Mouse (Mus musculus): ENCODE results near the gene Osgep. TPM values are rescaled to one million over a fixed set of nuclear protein-coding genes. Genes with fewer than 3 reads are reported as not detected.
A peak's percentile ranks its signal among the peaks of the same experiment; 100 is the strongest.

Osgep gene
- polyA plus RNA-seq, 1 experiment from 2014 or later, result 119 TPM

DNA sequence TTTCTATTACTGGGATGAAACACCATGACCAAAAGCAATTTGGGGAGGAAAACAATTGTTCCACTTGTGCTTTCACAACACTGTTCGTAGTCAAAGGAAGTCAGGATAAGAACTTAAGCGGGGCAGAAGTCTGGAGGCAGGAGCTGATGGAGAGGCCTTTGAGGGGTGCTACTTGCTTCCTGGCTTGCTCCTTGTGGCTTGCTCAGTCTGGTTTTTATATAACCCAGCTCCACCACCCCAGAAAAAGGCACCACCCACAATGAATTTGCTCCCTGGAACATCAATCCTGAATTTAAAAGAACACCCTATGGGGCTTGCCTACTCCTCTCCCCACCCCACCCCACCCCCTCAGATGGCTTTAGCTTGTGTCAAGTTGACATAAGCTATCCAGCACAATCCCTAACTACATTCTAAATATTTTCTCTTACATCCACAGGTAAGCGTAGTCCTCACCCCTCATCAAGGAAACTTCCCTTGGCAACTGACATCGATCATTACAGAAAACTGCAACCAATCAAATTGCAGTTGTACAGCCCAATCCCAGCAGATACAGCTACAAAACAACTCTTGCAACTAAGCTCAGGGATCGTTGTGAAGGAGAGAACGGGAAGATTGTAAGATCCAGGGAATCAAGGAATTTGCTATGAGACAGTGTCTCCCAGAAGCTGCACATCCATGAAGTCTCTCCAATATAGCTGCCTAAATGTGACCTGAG, 48.3 kb downstream of the Osgep start:
- Histone ChIP-seq H3K27me3 (replicated peaks; ENCODE audit: control insufficient read depth, insufficient read depth, low read length) (no peaks in the 10 kb centered on the region), H3K4me2 (no peak overlapping the region), H3K4me1 (replicated peaks; ENCODE audit: control insufficient read depth, insufficient read depth, low read length) (no peaks in the 10 kb centered on the region), H3K9me3 (ENCODE audit: control insufficient read depth, low read length) (no peaks in the 10 kb centered on the region), H3K36me3 (ENCODE audit: control insufficient read depth, insufficient read depth, low read length) (no peaks in the 10 kb centered on the region), H3K9ac (ENCODE audit: low read depth, low read length) (no peak overlapping the region), H3K4me3 (ENCODE audit: low read depth, low read length) (no peak overlapping the region), H3K27ac (ENCODE audit: low read depth, low read length) (no peak overlapping the region)
- WGBS, result 81% methylated on average over 6 of the region's 6 CpGs
- no peak for DNase-seq (ENCODE audit: low spot score)
- no peak for ATAC-seq (replicated peaks; ENCODE audit: low FRiP score)

DNA sequence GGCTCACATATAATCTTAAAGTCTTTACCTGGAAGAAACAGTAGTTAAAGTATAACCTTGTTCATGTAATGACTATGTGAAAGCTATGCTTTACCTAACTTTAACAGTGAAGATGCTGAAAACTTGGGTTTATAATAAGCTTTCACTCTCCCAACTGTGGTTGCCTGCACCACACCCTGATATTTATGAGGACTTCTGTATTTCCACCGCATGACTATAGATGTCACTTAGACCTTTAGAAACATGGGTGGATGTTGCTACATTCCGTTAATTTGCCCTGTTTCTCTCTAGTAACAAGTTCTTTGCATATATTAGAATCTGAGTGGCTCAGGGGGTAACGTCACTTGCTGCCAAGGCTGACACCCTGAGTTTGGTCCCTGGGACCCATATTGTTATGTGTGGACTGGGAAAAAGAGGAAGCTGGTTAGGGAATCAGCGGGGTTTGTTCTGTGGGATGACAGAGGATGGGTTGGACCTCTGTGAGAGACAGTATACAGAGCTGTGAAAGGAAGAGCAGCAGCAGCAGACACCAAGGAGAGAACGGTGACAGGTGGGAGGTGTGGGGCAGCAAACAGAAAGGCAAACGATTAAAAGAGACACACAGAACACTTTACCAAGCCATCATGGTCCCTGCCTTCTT, 49.0 kb downstream of the Osgep start:
- Histone ChIP-seq H3K9ac (ENCODE audit: low read depth, low read length) (no peak overlapping the region), H3K27ac (ENCODE audit: low read depth, low read length) (no peak overlapping the region), H3K27me3 (replicated peaks; ENCODE audit: control insufficient read depth, insufficient read depth, low read length) (no peaks in the 10 kb centered on the region), H3K4me1 (replicated peaks; ENCODE audit: control insufficient read depth, insufficient read depth, low read length) (no peaks in the 10 kb centered on the region), H3K4me2 (no peak overlapping the region), H3K4me3 (ENCODE audit: low read depth, low read length) (no peak overlapping the region), H3K9me3 (ENCODE audit: control insufficient read depth, low read length) (no peaks in the 10 kb centered on the region), H3K36me3 (ENCODE audit: control insufficient read depth, insufficient read depth, low read length) (no peaks in the 10 kb centered on the region)
- DNase-seq (ENCODE audit: low spot score), result no peak
- no peak for ATAC-seq (replicated peaks; ENCODE audit: low FRiP score)
- WGBS, result 68% methylated on average over 6 of the region's 6 CpGs

GRCm38 (mm10) chr14:50875175-50875574, 49.5 kb downstream of the Osgep start:
- H3K9me3 ChIP-seq (ENCODE audit: control insufficient read depth, low read length), result no peaks in the 10 kb centered on the region
- WGBS, result 84% methylated on average over 3 of the region's 3 CpGs
- no peak overlapping the region for H3K27ac ChIP-seq (ENCODE audit: low read depth, low read length)
- DNase-seq (ENCODE audit: low spot score), result no peak
- ATAC-seq (replicated peaks; ENCODE audit: low FRiP score), result no peak
- H3K27me3 ChIP-seq (replicated peaks; ENCODE audit: control insufficient read depth, insufficient read depth, low read length), result no peaks in the 10 kb centered on the region
- H3K4me1 ChIP-seq (replicated peaks; ENCODE audit: control insufficient read depth, insufficient read depth, low read length), result no peaks in the 10 kb centered on the region
- no peak overlapping the region for H3K9ac ChIP-seq (ENCODE audit: low read depth, low read length)
- no peak overlapping the region for H3K4me3 ChIP-seq (ENCODE audit: low read depth, low read length)
- no peak overlapping the region for H3K4me2 ChIP-seq
- no peaks in the 10 kb centered on the region for H3K36me3 ChIP-seq (ENCODE audit: control insufficient read depth, insufficient read depth, low read length)

DNA sequence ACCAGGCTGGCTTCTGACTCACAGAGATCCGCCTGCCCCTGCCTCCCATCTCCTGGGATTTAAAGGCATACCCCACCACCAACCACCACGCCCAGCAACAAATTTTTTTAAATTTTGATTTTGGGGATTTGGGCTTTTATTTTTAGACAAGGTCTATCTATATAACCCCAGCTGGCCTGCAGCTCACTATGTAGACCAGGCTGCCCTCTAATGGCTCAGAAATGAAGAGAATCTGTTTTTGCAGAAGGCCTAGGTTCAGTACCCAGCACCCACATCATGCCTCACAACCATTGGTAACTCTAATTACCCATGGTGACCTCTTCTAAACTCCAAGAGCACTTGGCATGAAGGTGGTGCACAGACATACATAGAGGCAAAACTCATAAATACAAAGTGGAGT, 53.4 kb downstream of the Osgep start:
- Histone ChIP-seq H3K27me3 (replicated peaks; ENCODE audit: control insufficient read depth, insufficient read depth, low read length) (no peaks in the 10 kb centered on the region), H3K9me3 (ENCODE audit: control insufficient read depth, low read length) (no peaks in the 10 kb centered on the region), H3K36me3 (ENCODE audit: control insufficient read depth, insufficient read depth, low read length) (no peaks in the 10 kb centered on the region), H3K4me2 (no peak overlapping the region), H3K9ac (ENCODE audit: low read depth, low read length) (no peak overlapping the region), H3K4me3 (ENCODE audit: low read depth, low read length) (no peak overlapping the region), H3K4me1 (replicated peaks; ENCODE audit: control insufficient read depth, insufficient read depth, low read length) (no peaks in the 10 kb centered on the region), H3K27ac (ENCODE audit: low read depth, low read length) (no peak overlapping the region)
- ATAC-seq (replicated peaks; ENCODE audit: low FRiP score), result no peak
- no peak for DNase-seq (ENCODE audit: low spot score)
- 80% methylated on average over 2 of the region's 2 CpGs for WGBS

DNA sequence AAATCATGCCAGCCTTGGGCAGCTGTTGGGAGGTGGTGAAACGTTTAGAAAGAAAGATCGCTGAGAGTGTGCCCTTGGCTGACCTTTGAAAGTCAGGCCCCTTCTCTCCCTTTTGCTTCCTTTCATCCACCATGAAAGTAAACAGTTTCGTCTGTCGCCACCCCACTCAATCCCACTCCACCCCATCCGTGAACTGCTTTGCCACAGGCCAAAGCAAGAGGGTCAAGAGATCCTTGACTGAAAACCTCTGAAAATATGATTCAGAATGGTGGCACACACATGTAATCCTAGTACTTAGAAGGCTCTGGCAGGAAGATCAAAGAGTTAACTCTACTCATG, 53.9 kb downstream of the Osgep start:
- Histone ChIP-seq H3K4me3 (ENCODE audit: low read depth, low read length) (peak overlapping the region; percentile 66), H3K4me1 (replicated peaks; ENCODE audit: control insufficient read depth, insufficient read depth, low read length) (no peaks in the 10 kb centered on the region), H3K4me2 (peak overlapping the region; percentile 76), H3K36me3 (ENCODE audit: control insufficient read depth, insufficient read depth, low read length) (no peaks in the 10 kb centered on the region), H3K27ac (ENCODE audit: low read depth, low read length) (no peak overlapping the region), H3K9ac (ENCODE audit: low read depth, low read length) (no peak overlapping the region), H3K27me3 (replicated peaks; ENCODE audit: control insufficient read depth, insufficient read depth, low read length) (no peaks in the 10 kb centered on the region), H3K9me3 (ENCODE audit: control insufficient read depth, low read length) (no peaks in the 10 kb centered on the region)
- ATAC-seq (replicated peaks; ENCODE audit: low FRiP score) (no peak), DNase-seq (ENCODE audit: low spot score) (no peak)
- WGBS, result 40% methylated on average over 5 of the region's 5 CpGs

- H3K9ac ChIP-seq (ENCODE audit: low read depth, low read length), result peak within 1 kb of the TSS; percentile 72
- H3K4me1 ChIP-seq (replicated peaks; ENCODE audit: control insufficient read depth, insufficient read depth, low read length), result no peaks in the 10 kb centered on the region
- peak within 1 kb of the TSS; percentile 66 for H3K4me3 ChIP-seq (ENCODE audit: low read depth, low read length)
- H3K27ac ChIP-seq (ENCODE audit: low read depth, low read length), result peak within 1 kb of the TSS; percentile 47
- H3K36me3 ChIP-seq (ENCODE audit: control insufficient read depth, insufficient read depth, low read length), result no peaks in the 10 kb centered on the region
- H3K9me3 ChIP-seq (ENCODE audit: control insufficient read depth, low read length), result no peaks in the 10 kb centered on the region
- DNase-seq (ENCODE audit: low spot score) (peak; percentile 82), ATAC-seq (replicated peaks; ENCODE audit: low FRiP score) (peak; percentile 91)
- no peaks in the 10 kb centered on the region for H3K27me3 ChIP-seq (replicated peaks; ENCODE audit: control insufficient read depth, insufficient read depth, low read length)
- 7% methylated on average over 32 of the region's 32 CpGs for WGBS
- peak within 1 kb of the TSS; percentile 76 for H3K4me2 ChIP-seq
These were observed 54.5 kb downstream of the Osgep start, which contains the start of gene Tep1 for GRCm38 (mm10) chr14:50869889-50870804. TSS of gene Tep1 (minus strand) at chr14:50870560.

DNA sequence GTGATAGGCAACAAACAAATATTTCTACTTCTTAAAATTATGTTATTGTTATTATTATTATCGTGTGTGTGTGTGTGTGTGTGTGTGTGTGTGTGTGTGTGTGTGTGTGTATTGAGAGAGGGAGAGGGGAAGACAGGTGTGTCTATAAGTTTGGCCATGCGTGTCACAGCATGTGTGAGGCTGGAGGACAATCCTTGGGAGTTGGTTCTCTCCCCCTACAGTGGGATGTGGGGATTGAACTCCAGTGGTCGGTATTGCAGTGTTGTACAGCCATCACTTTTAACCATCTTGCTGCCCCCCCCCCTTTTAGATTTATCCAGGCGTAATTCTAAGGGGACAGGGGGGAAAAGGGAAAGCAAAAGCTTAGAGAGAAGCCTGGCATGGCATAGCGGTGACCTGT, 56.0 kb downstream of the Osgep start:
- WGBS, result 80% methylated on average over 5 of the region's 5 CpGs
- Histone ChIP-seq H3K4me1 (replicated peaks; ENCODE audit: control insufficient read depth, insufficient read depth, low read length) (no peaks in the 10 kb centered on the region), H3K4me3 (ENCODE audit: low read depth, low read length) (no peak overlapping the region), H3K9me3 (ENCODE audit: control insufficient read depth, low read length) (no peaks in the 10 kb centered on the region), H3K9ac (ENCODE audit: low read depth, low read length) (no peak overlapping the region), H3K4me2 (no peak overlapping the region), H3K36me3 (ENCODE audit: control insufficient read depth, insufficient read depth, low read length) (no peaks in the 10 kb centered on the region), H3K27me3 (replicated peaks; ENCODE audit: control insufficient read depth, insufficient read depth, low read length) (no peaks in the 10 kb centered on the region), H3K27ac (ENCODE audit: low read depth, low read length) (no peak overlapping the region)
- ATAC-seq (replicated peaks; ENCODE audit: low FRiP score) (no peak), DNase-seq (ENCODE audit: low spot score) (no peak)

- Histone ChIP-seq H3K36me3 (ENCODE audit: control insufficient read depth, insufficient read depth, low read length) (no peaks in the 10 kb centered on the region), H3K9ac (ENCODE audit: low read depth, low read length) (no peak overlapping the region), H3K27me3 (replicated peaks; ENCODE audit: control insufficient read depth, insufficient read depth, low read length) (no peaks in the 10 kb centered on the region), H3K9me3 (ENCODE audit: control insufficient read depth, low read length) (no peaks in the 10 kb centered on the region), H3K27ac (ENCODE audit: low read depth, low read length) (no peak overlapping the region), H3K4me1 (replicated peaks; ENCODE audit: control insufficient read depth, insufficient read depth, low read length) (no peaks in the 10 kb centered on the region), H3K4me3 (ENCODE audit: low read depth, low read length) (no peak overlapping the region), H3K4me2 (no peak overlapping the region)
- ATAC-seq (replicated peaks; ENCODE audit: low FRiP score) (no peak), DNase-seq (ENCODE audit: low spot score) (no peak)
- 66% methylated on average over 4 of the region's 4 CpGs for WGBS
These were observed 56.5 kb downstream of the Osgep start for GRCm38 (mm10) chr14:50868211-50868610.
